Mouse (Mus musculus): ENCODE measurements around the gene Ppig.
"Not testable (repeated sequence)": the region's sequence is repeated elsewhere in the genome, so short reads cannot be mapped to it uniquely, and the experiment has no call there.

Gene Ppig

GRCm38 (mm10) chr2:69722273-69722649, at the start of gene Ppig:
TSS of gene Ppig (plus strand) at chr2:69722545.
- DNase-seq (ENCODE audit: low spot score in 2 of 2): no peak

- DNase-seq (ENCODE audit: low spot score in 2 of 2): no peak
Measured at GRCm38 (mm10) chr2:69673723-69674122, 48.6 kb upstream of the Ppig start.

GRCm38 (mm10) chr2:69675266-69675665, 47.1 kb upstream of the Ppig start:
- no peak for DNase-seq (ENCODE audit: low spot score in 2 of 2)

- DNase-seq (ENCODE audit: low spot score in 2 of 2): no peak
Measured at GRCm38 (mm10) chr2:69676713-69677112, 45.6 kb upstream of the Ppig start.

GRCm38 (mm10) chr2:69677215-69677614, 45.1 kb upstream of the Ppig start:
- not testable (repeated sequence) for DNase-seq (ENCODE audit: low spot score in 2 of 2)

GRCm38 (mm10) chr2:69679990-69680389, 42.4 kb upstream of the Ppig start:
- DNase-seq (ENCODE audit: low spot score in 2 of 2): no peak

GRCm38 (mm10) chr2:69681931-69682330, 40.4 kb upstream of the Ppig start:
- no peak for DNase-seq (ENCODE audit: low spot score in 2 of 2)

GRCm38 (mm10) chr2:69683036-69683805, 39.1 kb upstream of the Ppig start:
- DNase-seq (ENCODE audit: low spot score in 2 of 2): no peak

GRCm38 (mm10) chr2:69684488-69684887, 37.9 kb upstream of the Ppig start:
- DNase-seq (ENCODE audit: low spot score in 2 of 2): no peak

GRCm38 (mm10) chr2:69690214-69690613, 32.1 kb upstream of the Ppig start:
- DNase-seq (ENCODE audit: low spot score in 2 of 2): no peak

- DNase-seq (ENCODE audit: low spot score in 2 of 2): no peak
Measured at GRCm38 (mm10) chr2:69690843-69691242, 31.5 kb upstream of the Ppig start.

- no peak for DNase-seq (ENCODE audit: low spot score in 2 of 2)
Measured at GRCm38 (mm10) chr2:69693501-69693900, 28.8 kb upstream of the Ppig start.

- DNase-seq (ENCODE audit: low spot score in 2 of 2): no peak
Measured at GRCm38 (mm10) chr2:69700446-69700845, 21.9 kb upstream of the Ppig start.

- no peak for DNase-seq (ENCODE audit: low spot score in 2 of 2)
Measured at GRCm38 (mm10) chr2:69712171-69712570, 10.2 kb upstream of the Ppig start.

- DNase-seq (ENCODE audit: low spot score in 2 of 2): peak; percentile 71 to 82
Measured at GRCm38 (mm10) chr2:69712981-69713625, 9.2 kb upstream of the Ppig start, which contains the start of gene Fastkd1. TSS of gene Fastkd1 (minus strand) at chr2:69713516.

GRCm38 (mm10) chr2:69713626-69714014, 8.7 kb upstream of the Ppig start:
- no peak for DNase-seq (ENCODE audit: low spot score in 2 of 2)

- DNase-seq (ENCODE audit: low spot score in 2 of 2): no peak
Measured at GRCm38 (mm10) chr2:69714126-69714525, 8.2 kb upstream of the Ppig start.

- no peak for DNase-seq (ENCODE audit: low spot score in 2 of 2)
Measured at GRCm38 (mm10) chr2:69716483-69716882, 5.9 kb upstream of the Ppig start.

GRCm38 (mm10) chr2:69719121-69719520, 3.2 kb upstream of the Ppig start:
- no peak for DNase-seq (ENCODE audit: low spot score in 2 of 2)

- DNase-seq (ENCODE audit: low spot score in 2 of 2): peak; percentile 89 to 90
Measured at GRCm38 (mm10) chr2:69722650-69723518, 539 bp downstream of the Ppig start.

GRCm38 (mm10) chr2:69723519-69723825, 1.1 kb downstream of the Ppig start:
- no peak for DNase-seq (ENCODE audit: low spot score in 2 of 2)

GRCm38 (mm10) chr2:69745091-69745490, 22.7 kb downstream of the Ppig start:
- no peak for DNase-seq (ENCODE audit: low spot score in 2 of 2)
